Mouse (Mus musculus) stomach, embryonic 15.5 days (tissue): ENCODE results near the gene Adprh. TPM values are rescaled to one million over a fixed set of nuclear protein-coding genes. Genes with fewer than 3 reads are reported as not detected.
A peak's percentile ranks its signal among the peaks of the same experiment; 100 is the strongest.

ENCODE experiments used
- ATAC-seq: fragments of 200-750 bp; cut with Nextera tagmentation; 2 replicates; pipeline ENCODE4 v1.8.0; 2017; ENCODE audit warnings: low read depth, moderate number of reproducible peaks, moderate TSS enrichment; ENCODE audit not compliant: insufficient read depth, low FRiP score
- H3K27ac ChIP-seq: fragments of 300-500 bp; sonication (generic); 2 replicates; pipeline ENCODE4 v1.5.1; 2015; ENCODE audit warnings: mild to moderate bottlenecking, inconsistent platforms
- H3K27me3 ChIP-seq: fragments of 300-500 bp; sonication (generic); replicated peaks from 2 replicates; pipeline ENCODE4 v1.6.1; 2015; ENCODE audit warnings: inconsistent platforms
- H3K36me3 ChIP-seq: fragments of 300-500 bp; sonication (generic); 2 replicates; pipeline ENCODE4 v1.6.1; 2015; ENCODE audit warnings: inconsistent platforms
- H3K4me1 ChIP-seq: fragments of 300-500 bp; sonication (generic); 2 replicates; pipeline ENCODE4 v1.6.1; 2015; ENCODE audit warnings: inconsistent platforms
- H3K4me2 ChIP-seq: fragments of 300-500 bp; sonication (generic); 2 replicates; pipeline ENCODE4 v1.6.1; 2015; ENCODE audit warnings: mild to moderate bottlenecking, inconsistent platforms
- H3K4me3 ChIP-seq: fragments of 300-500 bp; sonication (generic); replicated peaks from 2 replicates; pipeline ENCODE4 v1.5.1; 2015; ENCODE audit warnings: inconsistent platforms
- H3K9ac ChIP-seq: fragments of 300-500 bp; sonication (generic); 2 replicates; pipeline ENCODE4 v1.6.1; 2015; ENCODE audit warnings: inconsistent platforms
- H3K9me3 ChIP-seq: fragments of 300-500 bp; sonication (generic); 2 replicates; pipeline ENCODE4 v1.6.1; 2016; ENCODE audit warnings: inconsistent platforms
- WGBS: fragments of 180-500 bp; shearing (Covaris S2); methylation state at CpG from one replicate; pipeline ENCODE4 v1.1.7; 2015; 5-methylcytosine and 5-hydroxymethylcytosine counted together
- polyA plus RNA-seq: library from polyadenylated mRNA; unstranded; fragments of >200 nt; fragmentation: Nextera tagmentation; extraction: Ambion mirVana; gene quantifications from 2 replicates; pipeline ENCODE4 v1.2.1, GENCODE M21; 2015

Adprh gene
- polyA plus RNA-seq, 1 experiment from 2014 or later = 77.1 TPM

GRCm38 (mm10) chr16:38400311-38400960 lies 52.1 kb downstream of the Adprh start:
- WGBS = 66% methylated on average over 9 of the region's 9 CpGs
- peak overlapping the region; percentile 54 for H3K4me2 ChIP-seq
- no peak overlapping the region for H3K9ac ChIP-seq
- no peaks in the 10 kb centered on the region for H3K9me3 ChIP-seq
- no peak overlapping the region for H3K27ac ChIP-seq
- H3K4me1 ChIP-seq = peaks cover 12% of the 10 kb centered on the region
- peak overlapping the region; percentile 26 for H3K4me3 ChIP-seq
- ATAC-seq = 0 out of 2 replicates have a peak, but pooled peaks have one; percentile 19
- no peaks in the 10 kb centered on the region for H3K36me3 ChIP-seq
- H3K27me3 ChIP-seq = no peaks in the 10 kb centered on the region

- WGBS = 23% methylated on average over 17 of the region's 17 CpGs
- Histone ChIP-seq H3K4me3 (peak overlapping the region; percentile 26), H3K36me3 (no peaks in the 10 kb centered on the region), H3K4me2 (peak overlapping the region; percentile 54), H3K27ac (no peak overlapping the region; the same call in 1 of the 2 replicates), H3K4me1 (peaks cover 12% of the 10 kb centered on the region), H3K9me3 (no peaks in the 10 kb centered on the region), H3K27me3 (no peaks in the 10 kb centered on the region), H3K9ac (no peak overlapping the region)
- ATAC-seq = peak; percentile 70
Observed at GRCm38 (mm10) chr16:38399531-38400231, 52.8 kb downstream of the Adprh start.

GRCm38 (mm10) chr16:38399076-38399475 lies 53.4 kb downstream of the Adprh start:
- H3K4me3 ChIP-seq = no peak overlapping the region
- no peaks in the 10 kb centered on the region for H3K27me3 ChIP-seq
- 65% methylated on average over 3 of the region's 3 CpGs for WGBS
- H3K4me2 ChIP-seq = peak overlapping the region; percentile 54; the same call in 1 of the 2 replicates
- H3K9me3 ChIP-seq = no peaks in the 10 kb centered on the region
- H3K9ac ChIP-seq = no peak overlapping the region
- no peaks in the 10 kb centered on the region for H3K36me3 ChIP-seq
- H3K4me1 ChIP-seq = peaks cover 12% of the 10 kb centered on the region
- ATAC-seq = no peak
- no peak overlapping the region for H3K27ac ChIP-seq

GRCm38 (mm10) chr16:38398266-38398665 lies 54.2 kb downstream of the Adprh start:
- Histone ChIP-seq H3K9me3 (no peaks in the 10 kb centered on the region), H3K9ac (no peak overlapping the region), H3K4me2 (no peak overlapping the region), H3K4me3 (no peak overlapping the region), H3K27ac (no peak overlapping the region), H3K27me3 (no peaks in the 10 kb centered on the region), H3K36me3 (no peaks in the 10 kb centered on the region), H3K4me1 (peaks cover 12% of the 10 kb centered on the region)
- 82% methylated on average over 6 of the region's 6 CpGs for WGBS
- ATAC-seq = no peak

- WGBS = 31% methylated on average over 13 of the region's 13 CpGs
- Histone ChIP-seq H3K4me1 (peaks cover 12% of the 10 kb centered on the region), H3K4me2 (no peak overlapping the region), H3K4me3 (no peak overlapping the region), H3K9me3 (no peaks in the 10 kb centered on the region), H3K27ac (no peak overlapping the region), H3K36me3 (no peaks in the 10 kb centered on the region), H3K9ac (no peak overlapping the region), H3K27me3 (no peaks in the 10 kb centered on the region)
- ATAC-seq = no peak
Observed at GRCm38 (mm10) chr16:38396155-38396554, 56.3 kb downstream of the Adprh start.

GRCm38 (mm10) chr16:38395060-38395730 lies 57.3 kb downstream of the Adprh start:
- H3K4me2 ChIP-seq = no peak overlapping the region
- no peak for ATAC-seq
- H3K4me3 ChIP-seq = no peak overlapping the region
- no peaks in the 10 kb centered on the region for H3K27me3 ChIP-seq
- peaks cover 11% of the 10 kb centered on the region for H3K4me1 ChIP-seq
- no peak overlapping the region for H3K9ac ChIP-seq
- no peaks in the 10 kb centered on the region for H3K9me3 ChIP-seq
- H3K27ac ChIP-seq = no peak overlapping the region
- 58% methylated on average over 6 of the region's 6 CpGs for WGBS
- H3K36me3 ChIP-seq = no peaks in the 10 kb centered on the region

DNA sequence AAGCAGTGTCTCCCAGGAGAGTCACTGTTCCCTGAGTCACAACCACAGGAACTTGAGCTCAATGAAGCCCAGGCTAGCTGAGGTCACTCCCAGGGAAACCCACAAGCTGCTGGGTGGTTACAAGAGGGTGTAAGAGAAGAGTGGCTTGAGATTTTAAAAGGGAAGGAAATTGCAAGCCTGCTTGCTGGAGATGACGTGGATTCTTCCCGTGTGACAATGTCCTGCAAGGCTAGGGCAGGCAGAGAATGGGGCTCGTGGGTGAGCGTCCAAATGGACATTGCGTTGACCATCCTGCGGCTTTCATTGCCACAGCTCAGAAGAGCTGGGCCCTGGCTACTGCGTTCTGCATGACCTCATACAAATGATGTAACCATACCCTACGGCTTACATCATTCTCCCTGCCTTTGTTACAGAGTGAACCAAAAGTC lies 58.3 kb downstream of the Adprh start:
- Histone ChIP-seq H3K9ac (no peak overlapping the region), H3K36me3 (no peaks in the 10 kb centered on the region), H3K4me2 (no peak overlapping the region), H3K9me3 (no peaks in the 10 kb centered on the region), H3K4me1 (peaks cover 6% of the 10 kb centered on the region), H3K4me3 (no peak overlapping the region), H3K27ac (no peak overlapping the region), H3K27me3 (no peaks in the 10 kb centered on the region)
- WGBS = 85% methylated on average over 8 of the region's 8 CpGs
- no peak for ATAC-seq

Other genes with a start within 250 kb of the Adprh start
- gene Nr1i2, start 157.9 kb downstream of the Adprh start, polyA plus RNA-seq = 6.2 and 7.4 TPM in 2 replicates
- 0.09 and 0.14 TPM in 2 replicates for gene Maats1, start 110.6 kb downstream of the Adprh start, polyA plus RNA-seq
- gene Cox17, start 105.7 kb downstream of the Adprh start, polyA plus RNA-seq = 181 and 190 TPM in 2 replicates
- gene Gm21987, start 105.7 kb downstream of the Adprh start, polyA plus RNA-seq = not detected in 2 replicates
- 9.9 and 13.7 TPM in 2 replicates for gene Popdc2, start 90.5 kb downstream of the Adprh start, polyA plus RNA-seq
- gene Pla1a, start 19.6 kb downstream of the Adprh start, polyA plus RNA-seq = 3.2 and 5.8 TPM in 2 replicates
- gene Cd80, start 2.9 kb upstream of the Adprh start, polyA plus RNA-seq = 0.36 and 0.55 TPM in 2 replicates
- 25.3 and 27.3 TPM in 2 replicates for gene Timmdc1, start 70.0 kb upstream of the Adprh start, polyA plus RNA-seq
- 41.8 and 44.7 TPM in 2 replicates for gene Poglut1, start 97.6 kb upstream of the Adprh start, polyA plus RNA-seq
- gene Tmem39a, start 106.0 kb upstream of the Adprh start, polyA plus RNA-seq = 90.8 and 103 TPM in 2 replicates